Mouse (Mus musculus): Measurements from ENCODE around the gene Mroh7. TPM values are rescaled to one million over a fixed set of nuclear protein-coding genes. Genes with fewer than 3 reads are reported as not detected.
"Not testable (repeated sequence)": the region's sequence is repeated elsewhere in the genome, so short reads cannot be mapped to it uniquely, and the experiment has no call there.

Gene Mroh7
- polyA plus RNA-seq, 1 experiment from 2014 or later = 0.04 TPM

DNA sequence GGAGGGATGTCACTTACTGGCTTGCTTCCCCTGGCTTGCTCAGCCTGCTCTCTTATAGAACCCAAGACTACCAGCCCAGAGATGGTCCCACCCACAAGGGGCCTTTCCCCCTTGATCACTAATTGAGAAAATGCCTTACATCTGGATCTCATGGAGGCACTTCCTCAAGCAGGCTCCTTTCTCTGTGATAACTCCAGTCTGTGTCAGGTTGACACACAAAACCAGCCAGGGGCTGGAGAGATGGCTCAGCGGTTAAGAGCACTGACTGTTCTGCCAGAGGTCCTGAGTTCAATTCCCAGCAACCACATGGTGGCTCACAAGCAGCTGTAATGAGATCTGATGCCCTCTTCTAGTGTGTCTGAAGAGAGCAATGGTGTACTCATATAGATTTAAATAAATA is 6.2 kb upstream of the Mroh7 start:
- H3K36me3 ChIP-seq; H3K27me3 ChIP-seq (ENCODE audit: low read depth, poor library complexity, severe bottlenecking); H3K4me3 ChIP-seq; H3K27ac ChIP-seq (replicated peaks); H3K9me3 ChIP-seq (replicated peaks); DNase-seq (ENCODE audit: low spot score); H3K4me1 ChIP-seq: not testable (repeated sequence)
- 77% methylated on average over 1 of the region's 1 CpGs for WGBS

DNA sequence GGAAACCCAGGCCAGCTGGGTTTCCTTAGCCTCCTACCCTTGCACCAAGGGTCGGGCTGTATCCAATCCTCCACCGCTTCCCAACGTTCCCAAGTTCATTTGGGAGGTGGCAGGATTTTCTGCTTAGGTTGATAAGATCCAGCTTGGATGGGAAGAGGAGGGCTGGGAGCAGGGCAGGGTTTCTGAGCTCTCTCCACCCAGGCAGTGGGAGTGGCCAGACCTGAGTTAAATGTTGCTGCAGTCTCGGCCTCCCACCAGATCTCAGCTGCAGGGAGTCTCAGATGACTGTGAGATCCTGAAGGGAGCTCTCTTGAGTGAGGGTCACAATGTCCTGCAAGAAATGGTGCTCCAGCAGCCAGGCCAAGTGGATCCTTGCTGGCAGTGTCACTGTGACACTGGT is 2.9 kb upstream of the Mroh7 start, which contains the start of gene Fam151a:
TSS of gene Fam151a (plus strand) at position 254 of the 400 bp plus-strand sequence.
- 71% methylated on average over 4 of the region's 4 CpGs for WGBS
- no peaks in the 10 kb centered on the region for H3K9me3 ChIP-seq (replicated peaks)
- 0 out of 2 replicates have a peak, but pooled peaks cover 3% of the 10 kb centered on the region for H3K4me1 ChIP-seq
- H3K27me3 ChIP-seq (ENCODE audit: low read depth, poor library complexity, severe bottlenecking) = no peaks in the 10 kb centered on the region
- no peak within 1 kb of the TSS for H3K27ac ChIP-seq (replicated peaks)
- H3K36me3 ChIP-seq = no peaks in the 10 kb centered on the region
- H3K4me3 ChIP-seq = no peak within 1 kb of the TSS
- no peak for DNase-seq (ENCODE audit: low spot score)

DNA sequence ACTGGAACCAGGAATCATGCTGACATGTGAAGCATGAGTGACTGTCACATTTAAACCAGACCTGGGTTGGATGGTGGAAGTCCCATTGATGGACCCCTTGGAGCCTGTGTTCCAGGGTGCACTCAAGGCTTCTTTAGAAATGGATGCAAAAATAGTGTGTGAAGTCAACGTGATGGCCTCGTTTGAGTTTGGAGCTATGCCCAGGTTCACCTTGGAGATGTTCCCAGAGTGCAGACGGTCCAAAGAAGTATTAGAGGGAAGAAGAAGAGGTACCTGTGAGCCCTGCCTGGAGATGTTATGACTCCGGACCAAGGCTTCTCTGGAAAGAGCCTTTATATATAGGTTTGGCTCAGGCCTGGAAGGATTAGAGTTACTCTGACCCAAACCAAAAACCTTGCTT is 10.1 kb downstream of the Mroh7 start:
- 95% methylated on average over 4 of the region's 4 CpGs for WGBS
- Histone ChIP-seq H3K4me3 (no peak overlapping the region), H3K27ac (replicated peaks) (no peak overlapping the region), H3K27me3 (ENCODE audit: low read depth, poor library complexity, severe bottlenecking) (no peaks in the 10 kb centered on the region), H3K9me3 (replicated peaks) (no peaks in the 10 kb centered on the region), H3K36me3 (no peaks in the 10 kb centered on the region), H3K4me1 (no peaks in the 10 kb centered on the region)
- DNase-seq (ENCODE audit: low spot score) = no peak

DNA sequence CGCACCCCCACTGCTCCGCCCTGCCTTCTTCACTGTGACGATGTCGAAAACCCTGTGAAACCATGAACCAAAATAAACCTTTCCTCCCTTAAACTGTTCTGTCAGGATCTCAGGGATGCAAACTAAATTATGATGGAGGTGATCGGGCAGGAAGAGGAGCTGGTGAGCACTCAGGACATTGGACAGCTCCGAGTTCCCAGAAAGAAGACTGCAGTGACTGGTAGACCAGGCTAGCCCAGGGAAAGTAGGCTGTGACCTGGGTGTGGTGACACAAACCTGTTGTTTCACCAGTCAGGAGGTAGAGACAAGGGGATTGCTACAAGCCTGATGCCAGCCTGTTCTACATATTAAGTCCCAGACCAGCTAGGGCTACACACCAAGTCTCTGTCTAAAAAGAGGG is 17.1 kb downstream of the Mroh7 start:
- no peak for DNase-seq (ENCODE audit: low spot score)
- Histone ChIP-seq H3K27me3 (ENCODE audit: low read depth, poor library complexity, severe bottlenecking) (no peaks in the 10 kb centered on the region), H3K36me3 (no peaks in the 10 kb centered on the region), H3K4me1 (peaks cover 10% of the 10 kb centered on the region), H3K4me3 (no peak overlapping the region), H3K27ac (replicated peaks) (no peak overlapping the region), H3K9me3 (replicated peaks) (no peaks in the 10 kb centered on the region)
- WGBS = 90% methylated on average over 6 of the region's 6 CpGs

DNA sequence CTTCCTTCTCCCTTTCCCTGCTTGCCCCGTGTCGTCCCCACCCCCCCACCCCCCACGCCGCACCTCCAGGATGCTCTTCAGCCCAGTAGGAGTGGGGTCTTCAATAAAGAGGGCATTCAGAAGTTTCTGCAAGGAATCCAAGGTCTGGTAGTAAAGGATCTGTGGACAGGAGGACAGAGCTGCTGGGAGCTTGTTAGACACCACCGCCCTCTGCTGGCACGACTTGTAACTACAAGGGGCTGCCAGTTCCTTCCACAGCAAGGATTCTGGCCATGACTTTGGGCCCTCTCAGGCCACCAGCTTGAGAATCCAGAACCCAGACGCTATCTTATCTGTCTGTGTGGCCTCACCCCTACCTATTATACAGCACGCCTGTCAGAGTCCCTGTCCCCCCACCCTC is 22.3 kb downstream of the Mroh7 start:
- Histone ChIP-seq H3K9me3 (replicated peaks) (no peaks in the 10 kb centered on the region), H3K4me3 (peak overlapping the region; percentile 21; the same call in 1 of the 2 replicates), H3K36me3 (no peaks in the 10 kb centered on the region), H3K27me3 (ENCODE audit: low read depth, poor library complexity, severe bottlenecking) (no peaks in the 10 kb centered on the region), H3K27ac (replicated peaks) (peak overlapping the region; percentile 65), H3K4me1 (peaks cover 31% of the 10 kb centered on the region)
- peak; percentile 85 for DNase-seq (ENCODE audit: low spot score)
- WGBS = 4% methylated on average over 8 of the region's 8 CpGs

DNA sequence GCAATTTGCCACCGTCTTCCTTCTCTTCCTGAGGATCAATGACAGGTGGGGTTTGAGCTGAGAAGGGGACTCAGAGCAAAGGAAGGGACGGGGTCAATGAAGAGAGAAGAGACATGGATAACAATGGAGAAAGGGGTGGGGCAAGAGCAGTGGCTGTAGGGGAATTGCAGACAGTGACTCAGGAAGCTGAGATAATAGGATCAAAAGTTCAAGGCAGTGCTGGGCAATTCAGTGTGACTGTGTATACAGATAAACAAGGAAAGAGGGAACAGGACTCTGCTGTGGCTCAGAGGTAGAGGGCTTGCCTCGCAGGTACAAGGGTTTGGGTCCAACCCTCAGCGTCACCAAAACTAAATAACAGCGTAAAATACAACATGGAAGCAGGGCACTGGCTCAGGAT is 22.8 kb downstream of the Mroh7 start:
- Histone ChIP-seq H3K4me3 (no peak overlapping the region), H3K36me3 (no peaks in the 10 kb centered on the region), H3K27me3 (ENCODE audit: low read depth, poor library complexity, severe bottlenecking) (peaks cover 4% of the 10 kb centered on the region; the same call in 1 of the 2 replicates), H3K27ac (replicated peaks) (peak overlapping the region; percentile 65), H3K9me3 (replicated peaks) (no peaks in the 10 kb centered on the region), H3K4me1 (peaks cover 31% of the 10 kb centered on the region)
- DNase-seq (ENCODE audit: low spot score) = no peak
- 36% methylated on average over 5 of the region's 5 CpGs for WGBS

DNA sequence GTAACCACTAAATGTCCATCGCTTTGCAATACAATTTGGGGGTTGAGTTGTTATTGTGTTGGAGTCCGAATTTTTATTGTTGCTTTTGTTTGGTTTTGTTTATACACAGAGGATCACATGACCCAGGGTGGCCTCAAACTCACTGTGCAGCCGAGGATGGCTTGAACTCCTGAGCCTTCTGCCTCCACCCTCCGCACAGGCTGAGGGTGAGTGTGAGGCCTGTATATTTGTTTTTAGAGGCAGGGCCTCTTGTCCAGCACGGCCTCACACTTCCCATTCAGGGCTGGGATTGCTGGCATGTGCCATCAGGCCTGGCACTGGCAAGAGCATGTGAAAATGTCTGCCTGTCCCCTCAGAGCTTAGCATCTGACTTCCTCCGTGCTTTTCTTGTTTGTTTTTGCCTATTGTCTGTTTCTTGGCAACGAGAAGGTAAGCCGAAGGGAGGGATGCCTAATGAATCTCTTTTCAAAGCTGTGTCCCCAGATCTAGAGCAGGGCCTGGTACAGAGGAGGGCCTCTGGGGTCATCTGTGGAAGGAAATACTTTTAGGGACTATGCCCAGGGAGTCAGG is 25.5 kb downstream of the Mroh7 start:
- Histone ChIP-seq H3K9me3 (replicated peaks) (no peaks in the 10 kb centered on the region), H3K4me1 (peaks cover 40% of the 10 kb centered on the region), H3K4me3 (no peak overlapping the region), H3K27ac (replicated peaks) (peak overlapping the region; percentile 83), H3K27me3 (ENCODE audit: low read depth, poor library complexity, severe bottlenecking) (peaks cover 26% of the 10 kb centered on the region), H3K36me3 (no peaks in the 10 kb centered on the region)
- whole genome bisulfite sequencing = 37% methylated on average over 8 of the region's 8 CpGs
- peak; percentile 32 for DNase-seq (ENCODE audit: low spot score)

DNA sequence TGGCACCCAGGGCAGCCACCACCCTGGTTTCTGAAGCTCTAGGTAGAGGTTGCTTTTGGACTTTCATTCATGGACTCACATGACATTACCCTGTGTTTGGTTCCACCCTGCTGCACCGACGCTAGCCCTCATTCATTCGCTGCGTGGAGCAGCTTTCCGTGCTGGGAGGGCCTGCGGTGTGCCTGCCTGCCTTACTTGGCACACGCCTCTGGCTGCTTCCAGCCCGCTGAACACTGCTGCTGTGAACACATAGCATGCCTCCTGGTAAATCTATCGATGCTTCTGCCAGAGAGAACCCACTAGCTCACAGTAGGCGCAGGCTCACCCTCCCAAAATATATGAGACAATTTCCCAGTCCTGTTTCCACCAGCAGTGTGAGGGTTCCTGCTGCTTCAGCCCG is 26.3 kb downstream of the Mroh7 start:
- no peak overlapping the region for H3K4me3 ChIP-seq
- DNase-seq (ENCODE audit: low spot score) = no peak
- no peaks in the 10 kb centered on the region for H3K36me3 ChIP-seq
- WGBS = 73% methylated on average over 11 of the region's 11 CpGs
- no peaks in the 10 kb centered on the region for H3K9me3 ChIP-seq (replicated peaks)
- H3K27ac ChIP-seq (replicated peaks) = peak overlapping the region; percentile 83; the same call in 1 of the 2 replicates
- H3K27me3 ChIP-seq (ENCODE audit: low read depth, poor library complexity, severe bottlenecking) = peaks cover 27% of the 10 kb centered on the region
- peaks cover 47% of the 10 kb centered on the region for H3K4me1 ChIP-seq

DNA sequence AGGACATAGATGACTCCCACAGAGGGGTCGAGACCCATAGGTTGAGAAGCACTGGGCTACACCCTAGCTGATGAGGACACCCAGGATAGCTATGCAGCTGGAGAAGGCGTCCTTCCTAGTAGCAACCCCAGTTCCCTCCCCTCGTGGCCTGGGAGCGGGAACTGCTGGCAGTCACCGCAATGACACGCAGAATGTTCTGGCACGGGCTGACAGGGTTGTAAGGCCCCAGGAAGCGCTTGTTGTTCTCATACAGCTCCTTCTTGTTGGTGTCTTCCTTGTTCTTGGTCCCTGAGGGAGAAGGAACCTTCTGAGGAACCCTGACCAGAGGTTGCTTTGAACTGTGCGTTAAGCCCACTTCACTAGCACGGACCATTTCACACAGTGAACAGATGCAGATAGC is 26.8 kb downstream of the Mroh7 start:
- no peaks in the 10 kb centered on the region for H3K36me3 ChIP-seq
- H3K4me3 ChIP-seq = no peak overlapping the region
- H3K4me1 ChIP-seq = peaks cover 47% of the 10 kb centered on the region
- DNase-seq (ENCODE audit: low spot score) = no peak
- H3K9me3 ChIP-seq (replicated peaks) = no peaks in the 10 kb centered on the region
- peaks cover 27% of the 10 kb centered on the region for H3K27me3 ChIP-seq (ENCODE audit: low read depth, poor library complexity, severe bottlenecking)
- H3K27ac ChIP-seq (replicated peaks) = peak overlapping the region; percentile 83; the same call in 1 of the 2 replicates
- 84% methylated on average over 10 of the region's 10 CpGs for WGBS

DNA sequence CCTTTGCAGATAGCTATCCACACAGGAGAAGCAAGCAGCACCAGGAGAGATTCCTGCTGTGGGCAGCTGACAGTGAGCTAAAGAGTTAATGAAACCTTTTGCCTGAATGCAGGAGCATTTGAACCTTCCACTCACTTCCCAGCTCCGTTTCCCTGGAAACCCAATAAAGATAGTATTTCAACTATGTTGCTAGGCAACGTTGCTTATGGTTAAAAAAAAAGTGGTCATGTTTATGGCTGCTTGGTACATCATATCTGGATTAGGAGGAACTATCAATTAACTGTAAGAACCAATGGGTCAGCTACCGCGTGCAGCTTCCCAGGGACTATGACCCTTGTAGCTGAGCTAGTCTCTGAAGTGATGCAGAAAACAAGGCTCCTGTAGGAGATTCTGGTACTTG is 29.9 kb downstream of the Mroh7 start:
- 69% methylated on average over 4 of the region's 4 CpGs for WGBS
- Histone ChIP-seq H3K36me3 (no peaks in the 10 kb centered on the region), H3K9me3 (replicated peaks) (no peaks in the 10 kb centered on the region), H3K4me3 (no peak overlapping the region), H3K27me3 (ENCODE audit: low read depth, poor library complexity, severe bottlenecking) (peaks cover 27% of the 10 kb centered on the region), H3K4me1 (peaks cover 36% of the 10 kb centered on the region), H3K27ac (replicated peaks) (no peak overlapping the region)
- DNase-seq (ENCODE audit: low spot score) = no peak

DNA sequence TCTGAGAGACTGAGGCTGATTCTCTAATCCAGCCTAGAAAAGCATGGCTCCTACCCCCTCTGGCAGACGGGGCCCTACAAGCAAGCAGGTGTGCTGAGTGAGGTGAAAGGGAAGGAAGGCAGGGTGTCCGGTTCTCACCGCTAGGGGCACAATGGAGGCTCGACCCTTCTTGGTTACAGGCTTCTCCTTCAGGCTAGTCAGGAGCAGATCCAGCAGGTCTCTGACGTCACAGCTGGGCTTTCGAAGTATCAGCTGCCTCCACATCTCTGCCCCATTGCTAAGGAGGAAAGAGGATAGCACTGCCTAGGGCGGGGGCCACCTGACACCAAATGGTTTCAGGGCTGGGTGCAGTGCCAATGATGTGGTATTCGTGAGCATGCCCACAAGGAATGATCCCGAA is 30.7 kb downstream of the Mroh7 start:
- no peak overlapping the region for H3K27ac ChIP-seq (replicated peaks)
- H3K9me3 ChIP-seq (replicated peaks) = no peaks in the 10 kb centered on the region
- H3K27me3 ChIP-seq (ENCODE audit: low read depth, poor library complexity, severe bottlenecking) = peaks cover 27% of the 10 kb centered on the region
- no peaks in the 10 kb centered on the region for H3K36me3 ChIP-seq
- H3K4me3 ChIP-seq = no peak overlapping the region
- peaks cover 28% of the 10 kb centered on the region for H3K4me1 ChIP-seq
- WGBS = 21% methylated on average over 9 of the region's 9 CpGs
- peak; percentile 57 for DNase-seq (ENCODE audit: low spot score)

DNA sequence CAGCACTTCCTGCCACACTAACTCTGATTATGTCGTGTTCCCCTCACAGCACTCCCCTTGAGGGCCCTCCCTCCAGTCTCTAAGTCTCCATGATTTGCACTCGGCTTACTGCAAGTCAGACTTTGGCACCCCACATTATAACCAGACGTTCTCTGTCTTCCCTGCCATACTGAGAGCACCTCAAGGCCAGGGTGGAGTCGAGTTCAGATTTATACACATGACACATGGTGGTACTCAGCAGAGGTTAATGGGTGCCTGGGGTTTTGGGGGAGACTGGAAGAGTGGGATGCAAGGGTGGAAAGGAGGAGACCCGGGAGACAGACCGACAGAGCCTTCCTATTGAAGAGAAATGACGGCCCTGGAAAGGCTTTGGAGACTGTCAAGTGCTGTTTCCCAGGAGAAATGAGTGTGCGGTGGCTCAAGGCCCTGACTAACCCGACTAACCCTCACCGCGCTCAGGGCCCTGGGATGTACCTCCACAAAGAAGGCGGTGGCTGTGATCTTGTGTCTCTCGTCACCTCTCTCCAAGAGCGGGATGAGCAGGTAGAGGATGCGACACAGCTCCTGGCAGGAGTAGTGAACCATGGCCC is 36.8 kb downstream of the Mroh7 start:
- no peak for DNase-seq (ENCODE audit: low spot score)
- Histone ChIP-seq H3K27me3 (ENCODE audit: low read depth, poor library complexity, severe bottlenecking) (no peaks in the 10 kb centered on the region; the same call in 1 of the 2 replicates), H3K4me1 (no peaks in the 10 kb centered on the region), H3K9me3 (replicated peaks) (no peaks in the 10 kb centered on the region), H3K4me3 (no peak overlapping the region), H3K27ac (replicated peaks) (no peak overlapping the region), H3K36me3 (no peaks in the 10 kb centered on the region)
- WGBS = 86% methylated on average over 15 of the region's 15 CpGs

DNA sequence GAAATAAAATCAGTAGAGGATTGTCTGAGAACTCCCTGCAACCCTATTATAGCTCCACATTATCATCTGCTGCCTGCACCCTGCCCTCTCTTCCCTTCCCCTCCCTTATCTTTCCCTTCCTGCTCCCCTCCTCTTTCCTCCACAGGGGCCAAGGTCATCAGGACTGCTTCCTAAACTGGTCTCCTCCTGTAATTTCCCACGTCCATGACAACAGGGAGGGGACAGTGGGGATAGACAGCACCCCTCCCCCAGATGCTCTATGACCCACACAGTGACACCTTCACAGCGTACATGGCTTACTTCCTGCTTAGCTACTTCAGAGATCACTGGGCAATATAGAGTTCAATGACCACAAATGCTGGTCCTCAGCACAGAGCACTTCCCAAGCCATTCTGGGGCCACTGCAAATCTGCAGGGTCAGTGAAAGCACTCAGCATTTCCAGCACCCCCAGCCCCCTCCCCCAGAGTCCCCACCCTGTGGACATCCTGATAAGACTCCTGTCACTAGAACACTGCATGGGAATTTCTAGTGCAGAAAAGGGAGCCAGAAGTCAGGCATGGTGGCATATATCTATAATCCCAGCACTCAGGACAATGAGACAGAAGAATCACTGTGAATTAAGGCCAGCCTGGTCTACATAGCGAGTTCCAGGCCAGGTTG is 42.0 kb downstream of the Mroh7 start:
- no peaks in the 10 kb centered on the region for H3K4me1 ChIP-seq
- 62% methylated on average over 3 of the region's 3 CpGs for WGBS

More for the DNA sequence above, 42.0 kb downstream of the Mroh7 start:
- H3K27ac ChIP-seq (replicated peaks) = no peak overlapping the region
- H3K9me3 ChIP-seq (replicated peaks) = no peaks in the 10 kb centered on the region
- no peaks in the 10 kb centered on the region; the same call in 1 of the 2 replicates for H3K27me3 ChIP-seq (ENCODE audit: low read depth, poor library complexity, severe bottlenecking)
- DNase-seq (ENCODE audit: low spot score) = no peak
- no peaks in the 10 kb centered on the region for H3K36me3 ChIP-seq
- no peak overlapping the region for H3K4me3 ChIP-seq
